Mouse (Mus musculus) midbrain, embryonic 16.5 days (tissue): Measurements from ENCODE around the gene Capn5. TPM values are rescaled to one million over a fixed set of nuclear protein-coding genes. Genes with fewer than 3 reads are reported as not detected.
A peak's percentile ranks its signal among the peaks of the same experiment; 100 is the strongest.

Experiments used
- ATAC-seq: fragments of 200-750 bp; cut with Nextera tagmentation; 2 replicates; pipeline ENCODE4 v1.8.0; 2017; ENCODE audit warnings: moderate TSS enrichment
- H3K27ac ChIP-seq: fragments of 300-500 bp; sonication (generic); 2 replicates; pipeline ENCODE4 v1.5.1; 2014; ENCODE audit warnings: mild to moderate bottlenecking, low read length, mixed read lengths
- H3K27me3 ChIP-seq: fragments of 300-500 bp; sonication (generic); 2 replicates; pipeline ENCODE4 v1.6.1; 2014; ENCODE audit warnings: low read depth, low read length, mixed read lengths; ENCODE audit not compliant: control insufficient read depth, insufficient read depth
- H3K36me3 ChIP-seq: fragments of 300-500 bp; sonication (generic); 2 replicates; pipeline ENCODE4 v1.6.1; 2014; ENCODE audit warnings: mild to moderate bottlenecking, low read length, moderate library complexity, mixed read lengths; ENCODE audit not compliant: control insufficient read depth, insufficient read depth
- H3K4me1 ChIP-seq: fragments of 300-500 bp; sonication (generic); 2 replicates; pipeline ENCODE4 v1.6.1; 2014; ENCODE audit warnings: mild to moderate bottlenecking, low read length, mixed read lengths; ENCODE audit not compliant: control insufficient read depth, insufficient read depth
- H3K4me2 ChIP-seq: fragments of 300-500 bp; sonication (generic); 2 replicates; pipeline ENCODE4 v1.6.1; 2014; ENCODE audit warnings: mild to moderate bottlenecking, low read length, mixed read lengths
- H3K4me3 ChIP-seq: fragments of 300-500 bp; sonication (generic); 2 replicates; pipeline ENCODE4 v1.5.1; 2014; ENCODE audit warnings: low read depth, mild to moderate bottlenecking, low read length, moderate library complexity, mixed read lengths
- H3K9ac ChIP-seq: fragments of 300-500 bp; sonication (generic); 2 replicates; pipeline ENCODE4 v1.6.1; 2014; ENCODE audit warnings: low read depth, low read length, mixed read lengths
- H3K9me3 ChIP-seq: fragments of 300-500 bp; sonication (generic); replicated peaks from 2 replicates; pipeline ENCODE4 v1.6.1; 2014; ENCODE audit warnings: mild to moderate bottlenecking, low read length, mixed read lengths; ENCODE audit not compliant: control insufficient read depth, poor library complexity, severe bottlenecking
- WGBS: fragments of 180-500 bp; shearing (Covaris S2); extraction: QIAGEN DNeasy Blood & Tissue Kit; methylation state at CpG from one replicate; pipeline ENCODE4 v1.1.7; 2014; 5-methylcytosine and 5-hydroxymethylcytosine counted together
- polyA plus RNA-seq: library from polyadenylated mRNA; unstranded; fragments of >200 nt; fragmentation: Nextera tagmentation; extraction: Ambion mirVana; gene quantifications from 2 replicates; pipeline ENCODE4 v1.2.1, GENCODE M21; 2015

Gene Capn5
- polyA plus RNA-seq, 1 experiment from 2014 or later, result 23.5 TPM

DNA sequence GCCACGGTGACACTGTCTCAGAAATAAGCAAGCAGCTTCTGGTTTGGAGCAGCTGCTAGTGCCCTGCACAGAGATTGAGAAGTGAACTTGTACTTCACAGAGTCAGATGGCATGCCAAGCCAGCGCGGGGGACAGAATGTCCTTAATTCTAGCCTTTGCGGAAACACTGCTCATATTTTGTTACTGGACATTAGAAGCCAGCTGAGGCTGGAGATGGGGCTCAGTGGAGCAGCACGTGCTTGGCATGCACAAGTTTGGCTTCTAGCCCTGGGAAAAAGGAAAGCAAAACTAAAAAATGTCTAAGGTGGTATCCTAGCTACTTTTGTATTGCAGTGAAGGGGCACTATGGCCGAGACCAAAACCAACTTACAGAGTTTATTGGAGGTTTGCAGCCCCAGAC is 7.3 kb upstream of the Capn5 start:
- peaks cover 3% of the 10 kb centered on the region; the same call in 1 of the 2 replicates for H3K4me1 ChIP-seq

GRCm38 (mm10) chr7:98178560-98179231 is 622 bp upstream of the Capn5 start:
- H3K27me3 ChIP-seq, result peaks cover 3% of the 10 kb centered on the region
- no peaks in the 10 kb centered on the region for H3K9me3 ChIP-seq
- peaks cover 12% of the 10 kb centered on the region for H3K4me1 ChIP-seq
- H3K4me2 ChIP-seq, result peak overlapping the region; percentile 81
- H3K4me3 ChIP-seq, result peak overlapping the region; percentile 81
- 0 out of 2 replicates have a peak overlapping the region, but pooled peaks have one; percentile 28 for H3K27ac ChIP-seq
- ATAC-seq, result peak; percentile 46
- 92% methylated on average over 5 of the region's 5 CpGs for WGBS
- H3K36me3 ChIP-seq, result no peaks in the 10 kb centered on the region
- peak overlapping the region; percentile 87 for H3K9ac ChIP-seq

More for the DNA sequence above, 7.3 kb upstream of the Capn5 start:
- ATAC-seq, result peak; percentile 25; the same call in 1 of the 2 replicates
- peak overlapping the region; percentile 61; the same call in 1 of the 2 replicates for H3K27ac ChIP-seq
- no peak overlapping the region for H3K4me3 ChIP-seq
- no peak overlapping the region for H3K9ac ChIP-seq
- no peak overlapping the region for H3K4me2 ChIP-seq
- peaks cover 5% of the 10 kb centered on the region for H3K27me3 ChIP-seq
- no peaks in the 10 kb centered on the region for H3K36me3 ChIP-seq
- WGBS, result 56% methylated on average over 6 of the region's 6 CpGs
- H3K9me3 ChIP-seq, result no peaks in the 10 kb centered on the region

DNA sequence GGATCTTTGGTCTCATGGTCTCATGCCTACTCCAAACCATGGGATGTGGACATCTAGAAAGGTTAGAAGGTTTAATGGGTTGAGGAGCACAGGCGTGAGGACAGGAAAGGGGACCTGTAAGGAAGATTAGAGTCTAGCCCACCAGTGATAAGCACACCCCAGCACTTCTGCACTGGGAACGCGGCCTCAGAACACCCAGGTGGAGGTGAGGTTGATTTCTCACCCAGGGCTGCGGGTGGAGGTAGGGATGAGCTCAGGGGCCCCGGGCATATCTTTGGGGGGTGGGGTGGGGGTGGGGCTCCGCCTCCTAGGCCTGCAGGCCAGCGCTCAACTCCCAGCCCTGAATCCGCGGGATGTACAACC is 527 bp downstream of the Capn5 start:
- 3% methylated on average over 9 of the region's 9 CpGs for WGBS
- Histone ChIP-seq H3K36me3 (no peaks in the 10 kb centered on the region), H3K27me3 (peaks cover 3% of the 10 kb centered on the region), H3K4me2 (peak overlapping the region; percentile 81), H3K9ac (peak overlapping the region; percentile 87), H3K4me3 (peak overlapping the region; percentile 81), H3K4me1 (peaks cover 12% of the 10 kb centered on the region), H3K9me3 (no peaks in the 10 kb centered on the region), H3K27ac (0 out of 2 replicates have a peak overlapping the region, but pooled peaks have one; percentile 33)
- peak; percentile 63; the same call in 1 of the 2 replicates for ATAC-seq

GRCm38 (mm10) chr7:98177071-98177485 is 996 bp downstream of the Capn5 start:
- peak; percentile 6 for ATAC-seq

DNA sequence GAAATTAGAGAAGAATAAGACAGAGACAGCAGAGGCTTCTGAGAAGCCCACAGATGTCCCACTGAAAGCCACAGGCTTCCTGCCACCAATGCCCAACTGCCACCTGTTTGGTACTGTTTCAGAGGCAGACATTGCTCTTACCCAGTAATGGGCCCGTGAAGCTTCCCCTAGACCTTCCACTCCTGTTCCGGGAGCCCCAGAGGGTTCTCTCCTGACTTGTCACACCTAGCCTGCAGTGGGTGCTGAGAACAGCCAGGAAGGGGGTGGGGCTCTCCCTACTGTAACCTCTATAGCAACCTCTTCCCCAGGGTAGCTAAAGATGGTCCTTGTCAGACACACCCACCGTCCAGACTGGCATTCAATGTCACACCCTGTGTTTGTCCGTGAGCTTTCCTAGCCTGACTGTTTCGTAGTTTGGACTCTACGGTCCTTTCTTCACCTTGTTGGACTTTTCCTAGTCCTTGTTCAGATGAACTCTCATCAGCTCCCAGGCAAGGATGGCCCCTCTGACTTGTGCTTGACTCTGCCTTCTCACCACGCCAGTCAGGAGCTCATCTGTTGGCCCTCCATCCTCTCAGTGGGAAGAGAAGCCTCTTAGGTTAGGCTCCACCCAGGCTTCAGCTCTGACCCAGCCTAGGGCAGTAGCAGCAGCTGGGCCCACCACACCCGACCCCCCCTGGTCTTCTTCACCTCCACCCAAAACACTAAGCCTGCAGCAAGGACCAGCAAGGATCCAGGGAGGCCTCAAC is 1.6 kb downstream of the Capn5 start:
- H3K4me1 ChIP-seq, result peaks cover 12% of the 10 kb centered on the region
- no peaks in the 10 kb centered on the region for H3K9me3 ChIP-seq
- WGBS, result 82% methylated on average over 8 of the region's 8 CpGs
- H3K9ac ChIP-seq, result peak overlapping the region; percentile 87; the same call in 1 of the 2 replicates
- ATAC-seq, result no peak
- H3K27ac ChIP-seq, result no peak overlapping the region
- H3K4me3 ChIP-seq, result peak overlapping the region; percentile 81
- no peaks in the 10 kb centered on the region for H3K36me3 ChIP-seq
- peak overlapping the region; percentile 81 for H3K4me2 ChIP-seq
- peaks cover under 1% of the 10 kb centered on the region; the same call in 1 of the 2 replicates for H3K27me3 ChIP-seq

More at GRCm38 (mm10) chr7:98177071-98177485, 996 bp downstream of the Capn5 start:
- H3K9ac ChIP-seq, result peak overlapping the region; percentile 87
- H3K4me3 ChIP-seq, result peak overlapping the region; percentile 81
- peaks cover 12% of the 10 kb centered on the region for H3K4me1 ChIP-seq
- no peaks in the 10 kb centered on the region for H3K36me3 ChIP-seq
- peak overlapping the region; percentile 81 for H3K4me2 ChIP-seq
- WGBS, result 42% methylated on average over 2 of the region's 2 CpGs
- H3K27ac ChIP-seq, result no peak overlapping the region
- no peaks in the 10 kb centered on the region for H3K9me3 ChIP-seq
- peaks cover 3% of the 10 kb centered on the region for H3K27me3 ChIP-seq

GRCm38 (mm10) chr7:98174883-98175755 is 3.0 kb downstream of the Capn5 start:
- Histone ChIP-seq H3K4me3 (no peak overlapping the region), H3K36me3 (no peaks in the 10 kb centered on the region), H3K27ac (no peak overlapping the region), H3K9me3 (no peaks in the 10 kb centered on the region), H3K4me2 (no peak overlapping the region), H3K27me3 (no peaks in the 10 kb centered on the region), H3K9ac (no peak overlapping the region), H3K4me1 (peaks cover 12% of the 10 kb centered on the region)
- 72% methylated on average over 4 of the region's 4 CpGs for WGBS
- ATAC-seq, result no peak

- WGBS, result 59% methylated on average over 4 of the region's 4 CpGs
- H3K9ac ChIP-seq, result no peak overlapping the region
- H3K4me3 ChIP-seq, result no peak overlapping the region
- no peaks in the 10 kb centered on the region for H3K27me3 ChIP-seq
- H3K36me3 ChIP-seq, result no peaks in the 10 kb centered on the region
- H3K9me3 ChIP-seq, result no peaks in the 10 kb centered on the region
- peaks cover 10% of the 10 kb centered on the region for H3K4me1 ChIP-seq
- H3K27ac ChIP-seq, result no peak overlapping the region
- H3K4me2 ChIP-seq, result no peak overlapping the region
- no peak for ATAC-seq
These were observed 4.7 kb downstream of the Capn5 start for GRCm38 (mm10) chr7:98173408-98173807.

DNA sequence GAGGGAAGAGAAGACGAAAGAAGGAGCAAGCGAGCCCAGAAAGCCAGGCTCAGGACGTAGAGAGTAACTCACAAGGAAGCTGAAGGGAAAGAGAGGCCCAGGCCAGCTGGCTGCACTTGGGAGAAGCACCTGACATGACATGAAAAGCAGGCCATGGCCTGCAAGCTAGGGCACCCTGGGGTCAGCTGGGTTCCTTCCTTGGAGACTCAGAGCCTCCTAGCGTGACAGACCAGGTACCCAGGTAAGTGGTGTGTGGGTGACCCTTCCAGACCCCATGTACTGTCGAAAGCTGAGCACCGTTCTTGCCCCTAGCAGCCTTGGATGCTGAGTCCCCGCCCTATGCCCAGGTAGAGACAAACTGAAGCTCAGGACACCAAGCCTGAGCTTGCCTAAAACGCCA is 5.4 kb downstream of the Capn5 start:
- WGBS, result 89% methylated on average over 8 of the region's 8 CpGs
- H3K9me3 ChIP-seq, result no peaks in the 10 kb centered on the region
- no peak overlapping the region for H3K4me2 ChIP-seq
- ATAC-seq, result no peak
- no peaks in the 10 kb centered on the region for H3K36me3 ChIP-seq
- no peak overlapping the region for H3K27ac ChIP-seq
- no peak overlapping the region for H3K4me3 ChIP-seq
- no peak overlapping the region for H3K9ac ChIP-seq
- peaks cover 8% of the 10 kb centered on the region for H3K4me1 ChIP-seq
- no peaks in the 10 kb centered on the region for H3K27me3 ChIP-seq
